Mouse (Mus musculus) urinary bladder, postnatal 25 days (tissue): Measurements from ENCODE around the gene Fxr2.

Source experiments
- DNase-seq: peaks from one replicate; pipeline ENCODE4 v3.0.0; 2022; ENCODE audit warnings: low spot score

The Fxr2 gene

DNA sequence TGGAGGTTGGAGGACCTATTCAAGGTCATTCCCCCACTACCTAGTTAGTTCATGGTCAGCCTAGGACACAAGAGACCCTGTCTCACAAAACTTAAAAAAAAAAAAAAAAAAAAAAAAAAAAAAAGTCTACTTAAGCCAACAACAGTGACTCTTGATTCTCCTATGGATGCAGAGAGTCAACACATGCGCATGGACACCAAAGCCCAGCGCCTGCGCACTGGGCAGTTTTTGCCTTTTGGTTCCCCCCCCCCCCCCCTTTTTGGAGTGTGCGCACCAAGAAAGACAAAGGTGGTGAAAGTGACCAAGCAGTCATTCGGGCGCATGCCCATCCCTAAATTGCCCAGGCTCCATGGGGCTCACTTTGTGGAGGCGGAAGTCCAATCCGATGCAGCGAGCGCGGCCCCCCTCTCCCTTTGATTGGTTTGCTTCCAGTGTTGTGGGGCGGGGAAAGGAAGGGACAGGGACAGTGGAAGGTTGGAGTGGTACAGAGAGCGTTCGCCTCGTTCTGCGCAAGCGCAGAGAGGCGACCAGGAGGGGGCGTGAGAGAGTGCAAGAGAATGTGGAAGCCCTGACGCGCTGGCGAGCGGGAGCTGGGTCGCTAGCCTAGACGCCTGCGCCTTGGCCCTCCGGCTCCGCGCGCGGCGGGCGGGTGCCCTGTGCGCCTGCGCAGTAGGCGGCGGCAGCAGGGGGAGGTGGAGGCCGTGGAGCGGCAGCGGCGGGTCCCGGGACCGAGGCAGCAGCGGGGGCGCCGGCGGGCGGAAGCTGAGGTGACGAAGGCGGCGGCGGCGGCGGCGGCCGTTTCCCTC, at the start of gene Fxr2:
TSS of gene Fxr2 (plus strand) at position 707 of the 806 bp plus-strand sequence.
- DNase-seq: peak; percentile 100

DNA sequence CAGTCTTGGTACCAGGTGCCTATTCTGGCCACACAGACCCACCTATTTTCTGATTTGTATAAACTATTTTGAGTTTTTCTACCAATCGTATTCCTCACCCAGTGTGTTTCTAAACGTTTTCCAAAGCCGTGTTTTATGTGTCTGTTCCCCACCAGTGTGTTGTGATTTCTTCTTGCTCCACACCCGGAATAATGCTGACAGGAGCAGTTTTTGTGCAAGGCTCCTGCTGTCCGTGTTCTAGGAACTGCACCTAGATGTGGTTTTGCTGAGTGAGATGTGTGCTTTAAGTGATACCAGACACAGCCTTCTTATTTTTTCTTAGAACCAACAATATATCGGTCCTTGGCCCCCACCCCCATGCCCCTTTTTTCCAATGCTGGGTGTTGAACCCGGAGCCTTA, 48.8 kb upstream of the Fxr2 start:
- DNase-seq: no peak

DNA sequence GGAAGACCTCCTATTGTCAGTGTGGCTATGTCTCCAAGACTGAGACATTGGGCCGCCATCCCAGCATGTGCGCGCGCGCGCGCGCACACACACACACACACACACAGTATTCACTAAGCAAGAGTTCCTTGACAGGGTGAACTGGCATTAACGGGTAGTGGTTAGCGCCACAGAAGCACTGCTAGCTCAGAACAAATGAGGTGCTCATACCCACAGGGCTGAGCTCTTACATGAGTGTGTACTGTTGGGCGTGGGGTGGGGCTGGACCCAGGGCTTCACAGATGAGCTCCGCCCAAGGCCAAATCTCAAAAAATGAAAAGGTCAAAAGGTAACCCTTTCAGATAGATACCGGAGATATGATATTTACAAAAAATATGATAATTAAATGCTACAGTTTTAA, 47.9 kb upstream of the Fxr2 start:
- no peak for DNase-seq

DNA sequence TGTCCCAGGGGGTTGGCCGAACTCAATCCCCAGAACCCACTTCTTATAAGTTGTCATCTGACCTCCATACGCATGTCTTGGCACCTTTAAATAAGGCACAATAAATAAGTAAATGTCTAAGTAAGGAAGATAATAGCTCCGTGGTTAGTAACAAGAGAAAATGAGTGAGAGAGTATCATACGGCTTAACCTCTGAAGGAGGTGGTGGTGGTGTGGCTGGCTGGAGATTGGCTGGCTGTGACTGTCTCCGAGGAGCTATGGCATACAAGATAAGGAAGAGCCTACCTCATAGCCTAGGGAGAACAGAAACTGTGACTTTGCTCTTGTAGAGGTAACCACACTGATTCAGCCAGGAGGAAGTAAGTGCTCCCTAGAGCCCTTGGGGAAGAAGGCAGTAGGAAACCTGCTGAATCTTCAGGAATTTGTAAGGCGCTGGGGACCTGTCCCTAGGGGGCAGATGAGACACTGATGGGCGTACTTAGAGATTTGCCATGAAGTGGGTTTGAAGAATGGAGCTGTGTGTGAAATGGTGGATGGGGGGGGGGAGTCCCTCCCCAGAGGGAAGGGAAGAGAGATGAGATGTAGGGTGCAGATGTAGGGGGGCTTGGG, 47.0 kb upstream of the Fxr2 start:
- DNase-seq: no peak

DNA sequence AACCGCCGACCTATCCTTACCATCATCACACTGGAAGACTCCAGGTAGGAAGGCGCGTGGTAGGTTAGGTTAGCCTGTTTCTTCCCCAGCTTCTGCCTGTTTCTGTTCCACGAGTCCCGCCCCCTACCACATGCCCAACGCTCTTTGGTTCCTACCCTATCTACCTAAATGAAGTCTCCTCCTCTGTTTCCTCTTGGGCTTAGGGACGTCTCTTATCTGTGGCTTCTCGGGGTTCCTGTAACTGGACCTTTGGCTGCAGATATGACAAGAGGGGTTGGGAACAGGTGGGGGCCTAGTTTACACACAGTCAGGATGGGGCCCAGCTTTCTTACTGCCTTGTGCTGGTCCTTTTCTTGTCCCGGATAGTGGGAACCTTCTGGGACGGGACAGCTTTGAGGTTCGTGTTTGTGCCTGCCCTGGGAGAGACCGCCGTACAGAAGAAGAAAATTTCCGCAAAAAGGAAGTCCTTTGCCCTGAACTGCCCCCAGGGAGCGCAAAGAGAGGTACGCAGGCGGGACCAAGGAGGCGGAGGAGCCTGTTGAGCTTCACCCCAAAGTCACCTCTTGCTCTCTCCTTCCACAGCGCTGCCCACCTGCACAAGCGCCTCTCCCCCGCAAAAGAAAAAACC, 43.5 kb upstream of the Fxr2 start:
- DNase-seq: no peak

DNA sequence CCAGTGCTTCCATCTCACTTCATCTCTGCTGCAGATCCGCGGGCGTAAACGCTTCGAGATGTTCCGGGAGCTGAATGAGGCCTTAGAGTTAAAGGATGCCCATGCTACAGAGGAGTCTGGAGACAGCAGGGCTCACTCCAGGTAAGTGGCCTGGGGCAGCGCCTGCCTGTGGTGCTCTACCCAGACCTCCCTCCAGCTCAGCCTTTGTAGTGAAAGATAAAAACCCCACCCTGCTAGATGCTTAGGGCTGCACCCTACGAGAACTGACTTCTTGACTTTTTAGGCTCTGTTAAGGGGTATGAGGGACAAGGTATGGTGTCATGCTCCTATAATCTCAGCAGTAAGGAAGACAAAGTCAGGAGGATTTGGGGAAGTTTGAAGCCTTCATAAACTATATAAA, 42.2 kb upstream of the Fxr2 start:
- no peak for DNase-seq

DNA sequence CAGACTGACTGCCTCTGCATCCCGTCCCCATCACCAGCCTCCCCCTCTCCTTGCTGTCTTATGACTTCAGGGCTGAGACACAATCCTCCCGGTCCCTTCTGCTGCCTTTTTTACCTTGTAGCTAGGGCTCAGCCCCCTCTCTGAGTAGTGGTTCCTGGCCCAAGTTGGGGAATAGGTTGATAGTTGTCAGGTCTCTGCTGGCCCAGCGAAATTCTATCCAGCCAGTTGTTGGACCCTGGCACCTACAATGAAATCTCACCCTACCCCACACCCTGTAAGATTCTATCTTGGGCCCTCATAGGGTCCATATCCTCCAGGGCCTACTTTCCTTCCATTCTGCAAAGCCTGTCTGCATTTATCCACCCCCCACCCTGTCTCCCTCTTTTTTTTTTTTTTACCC, 41.4 kb upstream of the Fxr2 start:
- DNase-seq: no peak

DNA sequence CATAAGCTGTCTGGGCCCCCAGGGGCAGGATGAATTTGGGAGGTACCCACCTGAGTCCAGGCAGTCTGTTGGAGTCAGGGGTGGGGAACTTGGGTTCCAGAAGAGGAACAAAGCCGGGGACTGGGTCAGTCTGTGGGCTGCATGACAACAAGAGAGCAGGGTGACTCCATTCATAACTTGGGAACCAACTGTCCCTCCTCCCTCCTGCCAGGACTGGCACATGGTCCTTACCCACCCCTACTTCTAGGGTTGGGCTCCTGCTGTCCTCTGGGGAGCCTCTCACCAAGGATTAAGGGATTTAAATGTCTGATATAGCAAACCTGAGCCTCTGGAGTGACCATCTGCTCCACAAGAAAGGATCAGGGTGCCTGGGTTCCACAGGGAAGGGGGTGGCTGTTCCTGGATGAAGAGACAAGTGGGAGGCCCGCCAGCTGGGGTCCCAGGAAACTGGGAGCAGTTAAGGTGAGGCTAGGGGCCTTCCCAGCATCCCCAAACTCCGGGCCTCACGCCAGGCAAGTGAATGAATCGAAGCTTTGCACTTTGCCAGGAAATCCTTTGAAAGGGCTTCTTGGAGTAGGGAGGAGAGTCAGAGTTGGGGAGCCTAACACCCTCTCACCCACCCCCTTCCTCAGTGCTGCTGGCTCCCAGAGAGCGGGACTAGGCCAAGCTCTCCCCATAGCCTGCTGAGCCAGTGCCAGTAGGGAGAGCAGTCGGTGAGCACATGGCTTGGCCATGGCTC, 40.7 kb upstream of the Fxr2 start:
- no peak for DNase-seq

DNA sequence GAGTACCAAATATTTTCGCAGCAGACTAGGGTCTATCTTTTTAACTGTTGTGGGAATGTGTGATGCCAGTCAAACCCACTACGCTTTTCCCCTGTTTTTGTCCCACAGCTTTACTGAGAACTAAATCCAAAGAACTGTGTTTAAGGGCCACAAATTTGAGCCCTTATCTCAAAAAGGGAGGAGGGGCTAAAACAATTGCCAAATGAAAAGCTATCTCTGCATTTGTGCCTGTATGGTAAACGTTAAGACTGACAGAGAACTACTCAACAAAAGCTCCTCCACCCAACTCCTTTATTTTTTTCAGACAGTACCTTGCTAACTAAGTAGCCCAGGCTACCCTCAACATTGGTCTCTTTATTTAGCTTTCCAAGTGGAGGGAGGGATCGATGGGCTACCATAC, 40.0 kb upstream of the Fxr2 start:
- DNase-seq: no peak

DNA sequence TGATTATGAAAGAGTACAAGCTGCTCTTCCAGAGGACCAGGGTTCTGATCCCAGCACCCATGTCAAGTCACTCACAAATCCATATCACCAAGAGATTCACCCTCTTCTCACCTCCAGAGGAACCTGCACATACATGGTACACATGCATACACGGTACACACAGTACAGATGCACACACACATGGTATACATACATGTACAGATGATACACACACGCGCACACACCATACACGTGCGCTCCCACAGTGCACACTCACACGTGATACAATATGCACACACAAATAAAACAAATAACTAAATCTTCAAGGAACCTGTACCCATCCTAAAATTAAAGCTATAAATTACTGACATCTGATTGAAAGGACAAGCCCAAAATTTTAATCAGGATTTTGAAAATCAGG, 37.9 kb upstream of the Fxr2 start:
- DNase-seq: no peak

DNA sequence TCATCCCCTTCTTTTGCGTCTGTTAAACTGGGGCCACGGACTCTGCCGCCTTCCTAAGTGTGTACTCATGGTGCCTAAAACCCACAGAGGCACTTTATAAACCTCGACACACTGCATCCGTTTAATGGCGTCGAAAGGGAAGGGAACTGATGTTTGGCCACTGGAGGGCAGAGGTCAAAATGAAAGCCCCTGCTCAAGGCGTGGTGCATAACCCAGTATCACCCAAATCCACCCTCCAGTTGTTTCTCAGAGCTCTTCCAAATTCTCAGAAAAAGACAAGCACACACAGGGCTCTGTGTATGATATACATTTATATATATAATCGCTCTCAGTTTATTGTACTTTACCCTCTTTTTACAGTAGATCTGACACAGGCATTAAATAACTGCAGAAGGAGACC, 33.4 kb upstream of the Fxr2 start:
- DNase-seq: no peak

DNA sequence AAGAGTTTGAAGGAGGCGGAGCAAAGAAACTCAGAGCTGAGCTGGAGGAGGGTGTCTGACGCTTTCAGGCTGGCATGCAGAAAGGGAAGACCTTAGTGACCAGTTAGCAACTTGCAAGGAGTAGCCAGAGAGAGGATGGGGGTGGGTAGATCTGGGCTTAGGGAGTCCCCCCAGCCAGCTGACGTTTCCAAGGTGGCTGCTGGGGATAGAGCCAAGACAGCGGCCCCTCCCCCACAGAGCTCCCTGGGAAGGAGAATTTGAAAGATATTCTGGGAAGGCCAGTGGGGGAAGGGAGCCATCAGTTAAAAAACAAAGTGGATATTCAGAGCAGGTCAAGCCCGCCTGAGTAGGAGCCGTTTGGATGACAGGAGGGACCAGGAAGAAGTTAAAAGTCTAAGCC, 32.7 kb upstream of the Fxr2 start:
- no peak for DNase-seq

DNA sequence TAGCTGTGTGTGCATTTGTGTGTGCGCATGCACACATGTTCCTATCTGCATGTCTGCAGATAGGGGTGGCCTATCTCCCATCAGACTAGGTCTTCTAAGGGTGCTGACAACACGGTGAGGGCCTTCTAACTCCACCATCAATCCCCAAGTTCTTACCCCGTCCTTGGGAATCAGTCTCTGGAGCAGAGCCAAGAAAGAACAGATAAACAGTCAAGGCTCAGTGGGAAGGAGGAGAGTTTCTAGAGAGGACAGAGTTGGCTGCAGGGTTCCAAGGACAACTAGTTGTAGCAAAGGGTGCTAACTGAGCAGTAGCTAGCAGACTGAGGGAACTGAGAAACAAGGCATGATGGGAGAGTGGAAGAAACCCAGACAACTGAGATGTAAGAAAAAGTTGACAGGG, 31.0 kb upstream of the Fxr2 start:
- DNase-seq: no peak

DNA sequence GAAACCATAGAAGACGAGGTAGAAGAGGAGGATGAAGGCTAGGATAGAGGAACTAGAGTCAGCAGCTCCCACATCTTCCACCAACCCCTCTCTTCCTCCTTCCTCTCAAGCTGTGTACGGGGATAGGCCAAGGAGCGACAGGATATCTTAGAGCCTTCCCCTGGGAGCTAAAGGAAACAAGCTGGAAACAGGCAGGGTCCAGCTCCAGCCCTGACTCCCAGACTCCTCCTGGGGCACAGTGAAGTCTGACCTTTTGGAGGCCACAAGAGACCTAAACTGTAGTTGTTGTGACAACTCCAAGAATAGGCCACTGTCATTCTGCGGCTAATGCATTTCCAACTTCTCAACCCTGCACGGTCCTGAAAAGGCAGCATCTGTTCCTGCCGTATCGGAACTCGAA, 29.3 kb upstream of the Fxr2 start:
- no peak for DNase-seq

DNA sequence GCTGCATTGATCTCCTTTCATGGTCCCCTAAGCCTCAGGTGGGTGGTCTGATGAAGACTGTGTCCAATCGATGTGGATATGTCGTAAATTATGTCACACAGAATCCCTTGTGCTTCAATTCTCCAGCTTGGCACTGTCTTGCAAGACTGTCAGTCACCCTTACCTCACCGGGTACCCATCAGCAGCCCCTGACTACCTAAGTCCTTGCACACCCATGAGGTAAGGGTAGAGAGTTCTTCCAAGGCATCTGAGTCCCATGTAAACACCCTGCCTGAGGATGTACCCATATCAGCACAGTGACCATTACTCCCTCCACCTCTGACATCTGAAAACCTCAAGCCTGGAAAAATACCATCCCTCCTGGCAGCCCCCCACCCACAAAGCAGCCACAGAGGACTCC, 28.4 kb upstream of the Fxr2 start:
- DNase-seq: no peak

DNA sequence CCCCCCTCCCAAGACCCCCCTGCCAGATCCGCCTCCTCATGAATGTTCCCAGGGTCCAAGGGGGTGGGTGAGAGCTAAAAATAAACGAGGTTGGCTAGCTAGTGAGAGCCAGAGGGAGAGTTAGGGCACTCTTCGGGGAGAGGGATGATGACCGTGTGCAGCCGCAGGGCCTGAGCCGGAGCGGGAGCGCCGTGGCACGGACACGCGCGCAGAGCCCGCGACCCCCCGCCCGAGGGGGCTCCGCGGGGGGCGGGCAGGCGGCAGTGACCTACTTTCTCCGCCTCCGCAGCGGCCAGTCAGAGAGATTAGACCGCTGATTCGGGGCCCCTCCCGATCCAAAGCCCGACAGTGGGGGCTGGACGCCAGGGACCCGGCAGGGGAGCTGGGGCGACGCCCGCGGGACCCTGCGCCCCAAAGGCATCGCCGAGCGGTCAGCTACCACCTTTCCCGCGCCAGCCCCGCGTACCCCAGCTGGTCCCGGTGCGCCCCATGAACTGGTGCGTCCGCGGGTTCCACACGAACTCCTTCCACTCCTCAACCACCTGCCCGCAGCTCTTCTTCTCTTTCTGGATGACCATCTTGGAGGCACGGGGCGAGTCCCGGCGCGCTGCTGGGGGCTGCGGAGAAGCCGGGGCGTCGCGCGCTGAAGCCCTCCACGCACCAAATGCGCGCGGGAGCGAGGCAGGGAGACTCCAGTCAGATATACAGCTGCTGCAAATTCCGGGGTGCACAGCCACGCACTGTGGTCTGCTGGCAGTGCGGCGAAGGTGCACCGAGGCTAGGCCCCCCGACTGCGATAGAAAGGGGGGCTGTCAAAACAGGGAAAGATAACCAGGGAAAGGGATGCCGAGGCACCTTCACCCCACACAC, 27.8 kb upstream of the Fxr2 start:
- DNase-seq: no peak

DNA sequence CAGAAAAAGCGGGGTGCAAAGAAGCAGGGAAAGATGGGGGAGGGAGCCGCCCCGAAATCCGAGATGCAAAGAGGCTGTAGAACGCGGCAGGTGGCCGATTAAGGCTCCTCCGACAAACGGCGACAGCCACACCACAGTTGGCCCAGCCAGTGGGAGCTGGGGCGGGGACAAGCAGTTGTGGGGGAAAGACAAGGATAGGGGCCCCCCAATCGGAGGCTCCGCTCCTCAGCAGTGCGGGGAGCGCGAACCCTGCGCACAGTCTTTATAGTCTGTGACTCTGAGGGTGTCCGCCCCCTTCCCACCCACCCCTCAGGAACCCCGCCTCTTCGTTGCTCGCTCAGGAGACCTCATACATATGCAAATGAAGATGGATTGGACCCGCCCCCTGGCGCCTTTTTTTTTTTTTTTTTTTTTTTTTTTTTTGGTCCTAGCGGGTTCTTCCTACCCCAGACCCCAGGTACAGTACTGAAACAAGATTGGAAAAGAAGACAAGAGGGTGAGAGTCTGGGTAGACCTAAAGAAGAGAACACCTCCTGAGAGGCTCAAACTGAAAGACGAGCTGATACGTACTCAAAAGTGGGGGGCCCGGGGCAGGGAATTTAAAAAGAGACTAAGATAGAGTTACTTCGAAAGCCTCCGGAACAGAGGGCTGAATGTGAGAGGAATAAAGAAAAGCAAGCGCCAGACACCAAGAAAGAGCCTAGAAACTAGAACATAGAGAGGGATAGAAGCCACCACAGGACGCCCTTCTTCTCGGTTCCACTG, 26.9 kb upstream of the Fxr2 start, which contains the start of gene Atp1b2:
TSS of gene Atp1b2 (minus strand) at position 217 of the 765 bp plus-strand sequence.
- peak; percentile 35 for DNase-seq

DNA sequence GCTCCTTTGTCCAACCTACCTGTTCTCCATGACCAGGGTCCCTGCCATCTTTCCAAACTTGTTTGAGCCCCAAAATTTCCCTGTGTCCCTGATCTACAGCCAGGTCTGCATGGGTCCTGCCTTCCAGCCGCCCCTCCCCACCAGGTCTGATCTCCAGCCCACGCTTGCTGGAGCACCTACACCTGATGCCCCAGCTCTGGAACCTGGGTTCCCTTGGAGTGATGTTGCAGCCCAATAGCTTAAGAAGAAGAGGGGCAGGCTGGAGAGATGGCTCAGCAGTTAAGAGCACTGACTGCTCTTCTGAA, 26.3 kb upstream of the Fxr2 start:
- no peak for DNase-seq

DNA sequence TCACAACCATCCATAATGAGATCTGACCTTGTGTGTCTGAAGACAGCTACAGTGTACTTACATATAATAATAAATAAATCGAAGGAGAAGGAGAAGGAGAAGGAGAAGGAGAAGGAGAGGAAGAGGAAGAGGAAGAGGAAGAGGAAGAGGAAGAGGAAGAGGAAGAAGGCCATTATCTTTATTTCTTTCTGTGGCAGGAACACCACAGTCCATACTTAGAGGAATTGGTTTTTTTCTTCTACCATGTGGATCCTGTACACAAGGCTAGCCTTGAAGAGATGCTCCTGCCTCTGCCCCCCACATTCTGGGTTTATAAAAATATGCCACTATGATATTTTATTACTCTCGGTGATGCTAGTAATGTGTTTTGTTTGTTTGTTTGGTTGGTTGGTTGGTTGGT, 26.0 kb upstream of the Fxr2 start:
- DNase-seq: no peak

DNA sequence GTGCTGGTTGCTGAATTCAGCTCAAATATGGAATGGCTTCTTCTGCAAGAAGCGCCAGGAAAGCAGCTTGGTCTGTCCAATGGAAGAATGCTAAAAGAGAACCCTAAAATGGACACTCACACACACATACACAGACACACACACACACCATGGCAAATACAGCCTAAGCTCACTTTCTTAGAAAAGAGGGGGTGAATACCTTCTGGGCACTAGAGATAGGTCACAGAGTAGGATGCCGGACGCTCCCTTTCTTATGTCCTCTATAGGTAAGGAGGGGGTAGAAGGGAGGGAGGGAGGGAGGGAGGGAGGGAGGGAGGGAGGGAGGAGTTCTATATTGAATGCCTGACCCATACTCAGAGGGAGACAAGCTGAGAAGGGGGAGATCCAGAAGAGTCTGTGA, 24.3 kb upstream of the Fxr2 start:
- DNase-seq: no peak

DNA sequence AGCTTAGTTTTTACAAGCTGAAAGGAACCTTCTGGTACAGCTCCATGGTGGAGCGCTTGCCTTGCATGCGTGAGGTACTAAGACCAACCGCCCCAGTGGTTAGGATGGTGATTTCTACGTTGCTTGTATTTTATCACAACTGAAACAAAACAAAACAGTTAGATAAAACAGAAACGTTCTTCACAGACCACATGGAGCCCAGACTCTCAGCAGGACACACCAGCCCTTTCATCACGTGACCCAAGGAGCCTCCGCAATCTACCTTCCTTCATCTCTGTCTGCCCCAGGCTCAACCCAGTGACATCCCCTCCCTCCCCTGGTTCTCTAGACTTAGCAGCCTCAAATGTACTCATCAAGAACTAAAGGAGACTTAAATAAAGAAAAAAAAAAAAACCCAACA, 23.4 kb upstream of the Fxr2 start:
- DNase-seq: no peak
